Mouse (Mus musculus): ENCODE measurements around the gene Serpina12. TPM values are rescaled to one million over a fixed set of nuclear protein-coding genes. Genes with fewer than 3 reads are reported as not detected.

Gene Serpina12
- polyA plus RNA-seq, 1 experiment, result not detected

DNA sequence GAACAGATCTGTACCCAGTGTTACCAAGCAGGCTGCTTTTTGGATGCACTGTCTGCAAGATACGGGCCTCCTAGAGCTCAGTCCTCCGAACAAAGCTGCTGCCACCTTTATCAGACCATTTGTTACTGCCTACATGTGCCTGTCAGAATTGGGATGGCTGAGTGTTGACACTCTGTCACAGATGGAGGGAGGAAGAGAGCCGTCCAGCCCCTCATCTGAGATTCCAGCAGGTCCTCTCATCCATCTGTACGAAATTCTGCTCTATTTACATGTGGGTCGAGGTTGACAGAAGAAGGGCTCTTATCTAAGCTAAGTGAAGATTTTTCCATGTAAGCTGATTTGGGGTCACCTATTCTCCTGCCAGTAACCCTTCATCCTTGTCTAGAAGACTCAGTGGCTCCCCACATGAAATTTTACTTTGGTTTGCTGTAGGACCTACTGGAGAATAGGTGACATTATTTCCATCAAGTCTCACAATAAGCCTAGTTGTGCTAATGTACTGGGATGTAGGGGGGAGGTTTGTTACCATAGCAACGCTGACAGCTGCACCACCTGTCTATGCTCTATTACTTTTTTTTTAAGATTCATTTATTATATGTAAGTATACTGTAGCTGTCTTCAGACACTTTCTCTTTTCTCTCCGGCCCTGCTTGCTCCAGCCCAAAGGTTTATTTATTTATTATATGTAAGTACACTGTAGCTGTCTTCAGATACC lies 62.4 kb downstream of the Serpina12 start:
- DNase-seq (ENCODE audit: low read depth), result peak; percentile 65
- TF ChIP-seq POLR2A (IDR thresholded peaks at IDR 0.05; ENCODE audit: borderline replicate concordance, extremely low read depth, insufficient read depth, insufficient read length, poor library complexity, severe bottlenecking), result no peak
- no peak for TF ChIP-seq CTCF (IDR thresholded peaks at IDR 0.05; ENCODE audit: borderline replicate concordance, extremely low read depth, insufficient read depth, insufficient read length)

Other genes with a start within 250 kb of the Serpina12 start
- 0.14 and 0.20 TPM in 2 replicates for gene Serpina1b, start 214.1 kb downstream of the Serpina12 start, polyA plus RNA-seq (2012; rRNA removed)
- gene Serpina1a, start 180.9 kb downstream of the Serpina12 start, polyA plus RNA-seq (2012; rRNA removed), result 0.12 TPM in 1 of 2 replicates, not detected in the other
- 0.45 TPM in 1 of 2 replicates, not detected in the other for gene Serpina1c, start 139.6 kb downstream of the Serpina12 start, polyA plus RNA-seq (2012; rRNA removed)
- gene Serpina1e, start 85.5 kb downstream of the Serpina12 start, polyA plus RNA-seq (2012; rRNA removed), result 0.12 TPM in 1 of 2 replicates, not detected in the other
- not detected in 2 replicates for gene Serpina11, start 54.5 kb downstream of the Serpina12 start, polyA plus RNA-seq (2012; rRNA removed)
- gene Serpina9, start 30.7 kb downstream of the Serpina12 start, polyA plus RNA-seq (2012; rRNA removed), result 0.04 TPM in 1 of 2 replicates, not detected in the other
- gene Serpina5, start 56.7 kb upstream of the Serpina12 start, polyA plus RNA-seq (2012; rRNA removed), result not detected in 2 replicates
- gene Serpina3a, start 68.3 kb upstream of the Serpina12 start, polyA plus RNA-seq (2012; rRNA removed), result not detected in 2 replicates
- gene Serpina3b, start 83.6 kb upstream of the Serpina12 start, polyA plus RNA-seq (2012; rRNA removed), result not detected in 2 replicates
- not detected in 2 replicates for gene Serpina3c, start 109.4 kb upstream of the Serpina12 start, polyA plus RNA-seq (2012; rRNA removed)
- 0.10 and 0.15 TPM in 2 replicates for gene Serpina3f, start 170.1 kb upstream of the Serpina12 start, polyA plus RNA-seq (2012; rRNA removed)
- 0.33 and 0.57 TPM in 2 replicates for gene Serpina3g, start 191.8 kb upstream of the Serpina12 start, polyA plus RNA-seq (2012; rRNA removed)
- 0.05 and 0.07 TPM in 2 replicates for gene Serpina3i, start 218.7 kb upstream of the Serpina12 start, polyA plus RNA-seq (2012; rRNA removed)

All from brain, embryonic 14.5 days (tissue).